Mouse (Mus musculus) hindbrain, embryonic 11.5 days (tissue): ENCODE measurements at regions not wholly inside any gene's neighbourhood (a gene's known extent, or its start where the extent isn't known, plus 50 kb on each side); places are given as distances from the start of the nearest gene placed in this dataset.

ENCODE experiments used
- ATAC-seq: fragments of 200-750 bp; cut with Nextera tagmentation; 2 replicates; pipeline ENCODE4 v1.8.0; 2017; ENCODE audit warnings: mild to moderate bottlenecking, moderate TSS enrichment, moderate library complexity; ENCODE audit not compliant: low FRiP score
- DNase-seq: peaks from one replicate; pipeline ENCODE4 v3.0.0-alpha.2; 2015; ENCODE audit warnings: low spot score
- H3K27ac ChIP-seq: fragments of 300-500 bp; sonication (generic); 2 replicates; pipeline ENCODE4 v1.5.1; 2014; ENCODE audit warnings: mild to moderate bottlenecking, low read depth, low read length
- H3K27me3 ChIP-seq: fragments of 300-500 bp; sonication (generic); 2 replicates; pipeline ENCODE4 v1.6.1; 2014; ENCODE audit warnings: mild to moderate bottlenecking, low read length, moderate library complexity, mixed read lengths; ENCODE audit not compliant: control insufficient read depth, insufficient read depth
- H3K36me3 ChIP-seq: fragments of 300-500 bp; sonication (generic); 2 replicates; pipeline ENCODE4 v1.6.1; 2014; ENCODE audit warnings: mild to moderate bottlenecking, low read length, moderate library complexity, mixed read lengths; ENCODE audit not compliant: control insufficient read depth, insufficient read depth
- H3K4me1 ChIP-seq: fragments of 300-500 bp; sonication (generic); replicated peaks from 2 replicates; pipeline ENCODE4 v1.6.1; 2014; ENCODE audit warnings: low read length, mixed read lengths; ENCODE audit not compliant: control insufficient read depth, insufficient read depth
- H3K4me2 ChIP-seq: fragments of 300-500 bp; sonication (generic); replicated peaks from 2 replicates; pipeline ENCODE4 v1.6.1; 2014; ENCODE audit warnings: mild to moderate bottlenecking, low read depth, low read length
- H3K4me3 ChIP-seq: fragments of 300-500 bp; sonication (generic); 2 replicates; pipeline ENCODE4 v1.5.1; 2014; ENCODE audit warnings: low read depth, low read length
- H3K9ac ChIP-seq: fragments of 300-500 bp; sonication (generic); 2 replicates; pipeline ENCODE4 v1.6.1; 2014; ENCODE audit warnings: low read depth, low read length
- H3K9me3 ChIP-seq: fragments of 300-500 bp; sonication (generic); 2 replicates; pipeline ENCODE4 v1.6.1; 2016; ENCODE audit warnings: low read length; ENCODE audit not compliant: control insufficient read depth
- WGBS: fragments of 180-500 bp; shearing (Covaris S2); extraction: QIAGEN DNeasy Blood & Tissue Kit; methylation state at CpG from one replicate; pipeline ENCODE4 v1.1.7; 2014; 5-methylcytosine and 5-hydroxymethylcytosine counted together

GRCm38 (mm10) chr1:57470356-57470755 is 63.5 kb upstream of the Tyw5 start:
- Histone ChIP-seq H3K27ac (no peak overlapping the region), H3K4me2 (no peak overlapping the region), H3K9me3 (no peaks in the 10 kb centered on the region), H3K4me1 (no peaks in the 10 kb centered on the region), H3K9ac (no peak overlapping the region), H3K4me3 (no peak overlapping the region), H3K36me3 (no peaks in the 10 kb centered on the region), H3K27me3 (no peaks in the 10 kb centered on the region)
- DNase-seq (no peak), ATAC-seq (no peak)
- WGBS, result 56% methylated on average over 1 of the region's 1 CpGs

- DNase-seq (no peak), ATAC-seq (no peak)
- H3K9me3 ChIP-seq, result no peaks in the 10 kb centered on the region
- no peak overlapping the region for H3K4me2 ChIP-seq
- no peaks in the 10 kb centered on the region for H3K4me1 ChIP-seq
- H3K4me3 ChIP-seq, result no peak overlapping the region
- H3K27ac ChIP-seq, result no peak overlapping the region
- H3K9ac ChIP-seq, result no peak overlapping the region
- no peaks in the 10 kb centered on the region for H3K36me3 ChIP-seq
- 67% methylated on average over 1 of the region's 1 CpGs for WGBS
- H3K27me3 ChIP-seq, result no peaks in the 10 kb centered on the region
Observed at GRCm38 (mm10) chr1:57472235-57472634, 65.3 kb upstream of the Tyw5 start.

GRCm38 (mm10) chr1:57477725-57478124 is 70.8 kb upstream of the Tyw5 start:
- Histone ChIP-seq H3K9ac (no peak overlapping the region), H3K27me3 (no peaks in the 10 kb centered on the region), H3K9me3 (no peaks in the 10 kb centered on the region), H3K27ac (no peak overlapping the region), H3K4me2 (no peak overlapping the region), H3K36me3 (no peaks in the 10 kb centered on the region), H3K4me1 (no peaks in the 10 kb centered on the region), H3K4me3 (no peak overlapping the region)
- 54% methylated on average over 1 of the region's 1 CpGs for WGBS
- no peak for DNase-seq
- ATAC-seq, result no peak

GRCm38 (mm10) chr1:57478151-57478550 is 71.2 kb upstream of the Tyw5 start:
- H3K27ac ChIP-seq, result no peak overlapping the region
- DNase-seq (no peak), ATAC-seq (no peak)
- no peak overlapping the region for H3K4me2 ChIP-seq
- no peak overlapping the region for H3K4me3 ChIP-seq
- H3K27me3 ChIP-seq, result no peaks in the 10 kb centered on the region
- no peaks in the 10 kb centered on the region for H3K9me3 ChIP-seq
- no peaks in the 10 kb centered on the region for H3K36me3 ChIP-seq
- H3K4me1 ChIP-seq, result no peaks in the 10 kb centered on the region
- 77% methylated on average over 2 of the region's 2 CpGs for WGBS
- H3K9ac ChIP-seq, result no peak overlapping the region

GRCm38 (mm10) chr1:57478800-57479199 is 71.9 kb upstream of the Tyw5 start:
- H3K4me3 ChIP-seq, result no peak overlapping the region
- ATAC-seq, result no peak
- H3K27me3 ChIP-seq, result no peaks in the 10 kb centered on the region
- H3K9ac ChIP-seq, result no peak overlapping the region
- no peaks in the 10 kb centered on the region for H3K36me3 ChIP-seq
- no peak overlapping the region for H3K27ac ChIP-seq
- no peaks in the 10 kb centered on the region for H3K9me3 ChIP-seq
- DNase-seq, result no peak
- no peak overlapping the region for H3K4me2 ChIP-seq
- WGBS, result 94% methylated on average over 1 of the region's 1 CpGs
- no peaks in the 10 kb centered on the region for H3K4me1 ChIP-seq

GRCm38 (mm10) chr1:57479566-57479965 is 72.7 kb upstream of the Tyw5 start:
- Histone ChIP-seq H3K4me2 (no peak overlapping the region), H3K4me3 (no peak overlapping the region), H3K27ac (no peak overlapping the region), H3K9me3 (no peaks in the 10 kb centered on the region), H3K4me1 (no peaks in the 10 kb centered on the region), H3K9ac (no peak overlapping the region), H3K27me3 (no peaks in the 10 kb centered on the region), H3K36me3 (no peaks in the 10 kb centered on the region)
- DNase-seq (no peak), ATAC-seq (no peak)
- 65% methylated on average over 4 of the region's 4 CpGs for WGBS

- no peaks in the 10 kb centered on the region for H3K9me3 ChIP-seq
- no peak overlapping the region for H3K4me2 ChIP-seq
- no peaks in the 10 kb centered on the region for H3K36me3 ChIP-seq
- H3K4me3 ChIP-seq, result no peak overlapping the region
- ATAC-seq (no peak), DNase-seq (no peak)
- no peak overlapping the region for H3K27ac ChIP-seq
- 70% methylated on average over 2 of the region's 2 CpGs for WGBS
- H3K9ac ChIP-seq, result no peak overlapping the region
- H3K4me1 ChIP-seq, result no peaks in the 10 kb centered on the region
- H3K27me3 ChIP-seq, result no peaks in the 10 kb centered on the region
Observed at GRCm38 (mm10) chr1:57489176-57489575, 82.3 kb upstream of the Tyw5 start.

GRCm38 (mm10) chr1:57489588-57489987 is 82.7 kb upstream of the Tyw5 start:
- 84% methylated on average over 6 of the region's 6 CpGs for WGBS
- Histone ChIP-seq H3K4me1 (no peaks in the 10 kb centered on the region), H3K27me3 (no peaks in the 10 kb centered on the region), H3K4me3 (no peak overlapping the region), H3K27ac (no peak overlapping the region), H3K4me2 (no peak overlapping the region), H3K9me3 (no peaks in the 10 kb centered on the region), H3K36me3 (no peaks in the 10 kb centered on the region), H3K9ac (no peak overlapping the region)
- DNase-seq (no peak), ATAC-seq (no peak)

- Histone ChIP-seq H3K27ac (no peak overlapping the region), H3K9ac (no peak overlapping the region), H3K4me1 (no peaks in the 10 kb centered on the region), H3K9me3 (no peaks in the 10 kb centered on the region), H3K36me3 (no peaks in the 10 kb centered on the region), H3K4me3 (no peak overlapping the region), H3K4me2 (no peak overlapping the region), H3K27me3 (no peaks in the 10 kb centered on the region)
- DNase-seq (no peak), ATAC-seq (no peak)
- WGBS, result 82% methylated on average over 4 of the region's 4 CpGs
Observed at GRCm38 (mm10) chr1:57490021-57490420, 83.1 kb upstream of the Tyw5 start.
